Mouse (Mus musculus) midbrain, embryonic 12.5 days (tissue): ENCODE data around the gene Gm11011. TPM values are rescaled to one million over a fixed set of nuclear protein-coding genes. Genes with fewer than 3 reads are reported as not detected.

ENCODE experiments used
- ATAC-seq: fragments of 200-750 bp; cut with Nextera tagmentation; 2 replicates; pipeline ENCODE4 v1.8.0; 2017; ENCODE audit warnings: low read depth, moderate TSS enrichment, moderate library complexity; ENCODE audit not compliant: low FRiP score
- H3K27ac ChIP-seq: fragments of 300-500 bp; sonication (generic); replicated peaks from 2 replicates; pipeline ENCODE4 v1.5.1; 2016; ENCODE audit warnings: mild to moderate bottlenecking
- H3K27me3 ChIP-seq: fragments of 300-500 bp; sonication (generic); 2 replicates; pipeline ENCODE4 v1.6.1; 2016; ENCODE audit warnings: mild to moderate bottlenecking
- H3K36me3 ChIP-seq: fragments of 300-500 bp; sonication (generic); 2 replicates; pipeline ENCODE4 v1.6.1; 2016
- H3K4me1 ChIP-seq: fragments of 300-500 bp; sonication (generic); 2 replicates; pipeline ENCODE4 v1.6.1; 2016
- H3K4me2 ChIP-seq: fragments of 300-500 bp; sonication (generic); replicated peaks from 2 replicates; pipeline ENCODE4 v1.6.1; 2016; ENCODE audit warnings: mild to moderate bottlenecking, moderate library complexity
- H3K4me3 ChIP-seq: fragments of 300-500 bp; sonication (generic); 2 replicates; pipeline ENCODE4 v1.5.1; 2016; ENCODE audit warnings: mild to moderate bottlenecking
- H3K9ac ChIP-seq: fragments of 300-500 bp; sonication (generic); replicated peaks from 2 replicates; pipeline ENCODE4 v1.6.1; 2016; ENCODE audit warnings: mild to moderate bottlenecking, moderate library complexity
- H3K9me3 ChIP-seq: fragments of 300-500 bp; sonication (generic); 2 replicates; pipeline ENCODE4 v1.6.1; 2016; ENCODE audit warnings: mild to moderate bottlenecking
- WGBS: fragments of 180-500 bp; shearing (Covaris S2); methylation state at CpG from one replicate; pipeline ENCODE4 v1.1.7; 2016; 5-methylcytosine and 5-hydroxymethylcytosine counted together
- polyA plus RNA-seq: library from polyadenylated mRNA; unstranded; fragments of >200 nt; fragmentation: Nextera tagmentation; extraction: Ambion mirVana; gene quantifications from 2 replicates; pipeline ENCODE4 v1.2.1, GENCODE M21; 2016

Gene Gm11011
- polyA plus RNA-seq, 1 experiment from 2014 or later, result not detected

GRCm38 (mm10) chr2:169585631-169586285 lies 1.8 kb downstream of the Gm11011 start:
- no peak overlapping the region for H3K4me2 ChIP-seq
- H3K4me1 ChIP-seq, result peaks cover 7% of the 10 kb centered on the region; the same call in 1 of the 2 replicates
- no peak overlapping the region for H3K4me3 ChIP-seq
- H3K9ac ChIP-seq, result no peak overlapping the region
- H3K27me3 ChIP-seq, result no peaks in the 10 kb centered on the region
- WGBS, result 86% methylated on average over 12 of the region's 12 CpGs
- no peaks in the 10 kb centered on the region for H3K36me3 ChIP-seq
- no peak for ATAC-seq
- H3K9me3 ChIP-seq, result no peaks in the 10 kb centered on the region
- no peak overlapping the region for H3K27ac ChIP-seq

GRCm38 (mm10) chr2:169584745-169585456 lies 2.6 kb downstream of the Gm11011 start:
- no peaks in the 10 kb centered on the region for H3K27me3 ChIP-seq
- no peak overlapping the region for H3K4me2 ChIP-seq
- no peak overlapping the region for H3K4me3 ChIP-seq
- WGBS, result 54% methylated on average over 15 of the region's 15 CpGs
- no peak overlapping the region for H3K27ac ChIP-seq
- no peaks in the 10 kb centered on the region for H3K36me3 ChIP-seq
- H3K9me3 ChIP-seq, result no peaks in the 10 kb centered on the region
- no peak for ATAC-seq
- peaks cover 7% of the 10 kb centered on the region; the same call in 1 of the 2 replicates for H3K4me1 ChIP-seq
- no peak overlapping the region for H3K9ac ChIP-seq

- H3K27ac ChIP-seq, result no peak overlapping the region
- no peak overlapping the region for H3K9ac ChIP-seq
- no peaks in the 10 kb centered on the region for H3K27me3 ChIP-seq
- no peak overlapping the region for H3K4me2 ChIP-seq
- 86% methylated on average over 3 of the region's 3 CpGs for WGBS
- H3K4me1 ChIP-seq, result peaks cover 7% of the 10 kb centered on the region; the same call in 1 of the 2 replicates
- ATAC-seq, result no peak
- H3K4me3 ChIP-seq, result no peak overlapping the region
- no peaks in the 10 kb centered on the region for H3K9me3 ChIP-seq
- H3K36me3 ChIP-seq, result no peaks in the 10 kb centered on the region
Observed at GRCm38 (mm10) chr2:169583476-169583875, 4.1 kb downstream of the Gm11011 start.

GRCm38 (mm10) chr2:169577508-169578196 lies 9.9 kb downstream of the Gm11011 start:
- no peaks in the 10 kb centered on the region for H3K36me3 ChIP-seq
- H3K4me3 ChIP-seq, result no peak overlapping the region
- H3K4me2 ChIP-seq, result no peak overlapping the region
- H3K9me3 ChIP-seq, result no peaks in the 10 kb centered on the region
- WGBS, result 80% methylated on average over 7 of the region's 7 CpGs
- H3K27me3 ChIP-seq, result no peaks in the 10 kb centered on the region
- no peak overlapping the region for H3K9ac ChIP-seq
- no peaks in the 10 kb centered on the region for H3K4me1 ChIP-seq
- ATAC-seq, result no peak
- no peak overlapping the region for H3K27ac ChIP-seq

- 91% methylated on average over 10 of the region's 10 CpGs for WGBS
- no peaks in the 10 kb centered on the region for H3K4me1 ChIP-seq
- no peaks in the 10 kb centered on the region for H3K27me3 ChIP-seq
- H3K4me2 ChIP-seq, result no peak overlapping the region
- H3K9me3 ChIP-seq, result no peaks in the 10 kb centered on the region
- no peak overlapping the region for H3K27ac ChIP-seq
- no peak for ATAC-seq
- no peaks in the 10 kb centered on the region for H3K36me3 ChIP-seq
- no peak overlapping the region for H3K4me3 ChIP-seq
- no peak overlapping the region for H3K9ac ChIP-seq
Observed at GRCm38 (mm10) chr2:169570063-169570462, 17.5 kb downstream of the Gm11011 start.

- Histone ChIP-seq H3K9ac (no peak overlapping the region), H3K4me2 (no peak overlapping the region), H3K9me3 (no peaks in the 10 kb centered on the region), H3K4me1 (no peaks in the 10 kb centered on the region), H3K27ac (no peak overlapping the region), H3K27me3 (no peaks in the 10 kb centered on the region), H3K4me3 (no peak overlapping the region), H3K36me3 (no peaks in the 10 kb centered on the region)
- WGBS, result 73% methylated on average over 4 of the region's 4 CpGs
- ATAC-seq, result no peak
Observed at GRCm38 (mm10) chr2:169566159-169566558, 21.4 kb downstream of the Gm11011 start.

GRCm38 (mm10) chr2:169565751-169566150 lies 21.8 kb downstream of the Gm11011 start:
- no peaks in the 10 kb centered on the region for H3K36me3 ChIP-seq
- ATAC-seq, result no peak
- no peak overlapping the region for H3K9ac ChIP-seq
- no peaks in the 10 kb centered on the region for H3K27me3 ChIP-seq
- no peak overlapping the region for H3K27ac ChIP-seq
- H3K9me3 ChIP-seq, result no peaks in the 10 kb centered on the region
- 86% methylated on average over 7 of the region's 7 CpGs for WGBS
- no peaks in the 10 kb centered on the region for H3K4me1 ChIP-seq
- no peak overlapping the region for H3K4me3 ChIP-seq
- no peak overlapping the region for H3K4me2 ChIP-seq

GRCm38 (mm10) chr2:169545674-169546073 lies 41.9 kb downstream of the Gm11011 start:
- Histone ChIP-seq H3K4me2 (no peak overlapping the region), H3K4me1 (0 out of 2 replicates have a peak, but pooled peaks cover 4% of the 10 kb centered on the region), H3K9ac (no peak overlapping the region), H3K36me3 (no peaks in the 10 kb centered on the region), H3K27me3 (no peaks in the 10 kb centered on the region), H3K9me3 (no peaks in the 10 kb centered on the region), H3K4me3 (no peak overlapping the region), H3K27ac (no peak overlapping the region)
- WGBS, result 85% methylated on average over 7 of the region's 7 CpGs
- ATAC-seq, result no peak

GRCm38 (mm10) chr2:169538906-169539305 lies 48.6 kb downstream of the Gm11011 start:
- ATAC-seq, result no peak
- Histone ChIP-seq H3K9ac (no peak overlapping the region), H3K4me1 (no peaks in the 10 kb centered on the region), H3K9me3 (no peaks in the 10 kb centered on the region), H3K4me2 (no peak overlapping the region), H3K27me3 (no peaks in the 10 kb centered on the region), H3K27ac (no peak overlapping the region), H3K4me3 (no peak overlapping the region), H3K36me3 (no peaks in the 10 kb centered on the region)
- WGBS, result 85% methylated on average over 4 of the region's 4 CpGs

Other genes starting within 250 kb of the Gm11011 start
- 5.4 and 6.0 TPM in 2 replicates for gene Tshz2, start 45.3 kb upstream of the Gm11011 start, polyA plus RNA-seq